Mouse (Mus musculus) spleen, postnatal 14 days (tissue): ENCODE data around the gene Aaed1.

Experiments used
- DNase-seq, 2 experiments: peaks; one replicate each; pipeline ENCODE4 v3.0.0; 2021 to 2022; ENCODE audit warnings: low spot score in 2 of 2

The Aaed1 gene

GRCm38 (mm10) chr13:64312024-64312915 lies at the start of gene Aaed1:
Aaed1 (minus strand) TSS chr13:64312710.
- DNase-seq = peak; percentile 83 to 84

GRCm38 (mm10) chr13:64362139-64362538 lies 49.6 kb upstream of the Aaed1 start:
- DNase-seq = no peak

- DNase-seq = no peak
Measured at GRCm38 (mm10) chr13:64361020-64361419, 48.5 kb upstream of the Aaed1 start.

- no peak for DNase-seq
Measured at GRCm38 (mm10) chr13:64359702-64360101, 47.2 kb upstream of the Aaed1 start.

- DNase-seq = no peak
Measured at GRCm38 (mm10) chr13:64358476-64358875, 46.0 kb upstream of the Aaed1 start.

GRCm38 (mm10) chr13:64357389-64357788 lies 44.9 kb upstream of the Aaed1 start:
- no peak for DNase-seq

- DNase-seq = no peak
Measured at GRCm38 (mm10) chr13:64349474-64349873, 37.0 kb upstream of the Aaed1 start.

GRCm38 (mm10) chr13:64344082-64344501 lies 31.6 kb upstream of the Aaed1 start:
- DNase-seq = no peak

GRCm38 (mm10) chr13:64343598-64343997 lies 31.1 kb upstream of the Aaed1 start:
- DNase-seq = no peak

- no peak for DNase-seq
Measured at GRCm38 (mm10) chr13:64335546-64336132, 23.1 kb upstream of the Aaed1 start.

GRCm38 (mm10) chr13:64333102-64333501 lies 20.6 kb upstream of the Aaed1 start:
- DNase-seq = no peak

GRCm38 (mm10) chr13:64332321-64332720 lies 19.8 kb upstream of the Aaed1 start:
- DNase-seq = no peak

- DNase-seq = no peak
Measured at GRCm38 (mm10) chr13:64322561-64323281, 10.2 kb upstream of the Aaed1 start.

- DNase-seq = no peak
Measured at GRCm38 (mm10) chr13:64320334-64320733, 7.8 kb upstream of the Aaed1 start.

GRCm38 (mm10) chr13:64319782-64320181 lies 7.3 kb upstream of the Aaed1 start:
- DNase-seq = no peak

GRCm38 (mm10) chr13:64318355-64318754 lies 5.8 kb upstream of the Aaed1 start:
- DNase-seq = no peak

GRCm38 (mm10) chr13:64315483-64316050 lies 3.1 kb upstream of the Aaed1 start:
- no peak for DNase-seq

GRCm38 (mm10) chr13:64314041-64314440 lies 1.5 kb upstream of the Aaed1 start:
- DNase-seq = no peak

- DNase-seq = no peak
Measured at GRCm38 (mm10) chr13:64312916-64313289, 393 bp upstream of the Aaed1 start.

- DNase-seq = no peak
Measured at GRCm38 (mm10) chr13:64311266-64311665, 1.2 kb downstream of the Aaed1 start.

- DNase-seq = no peak
Measured at GRCm38 (mm10) chr13:64310585-64310984, 1.9 kb downstream of the Aaed1 start.

GRCm38 (mm10) chr13:64309842-64310241 lies 2.7 kb downstream of the Aaed1 start:
- no peak for DNase-seq
